Mouse (Mus musculus) forebrain, embryonic 15.5 days (tissue): Measurements from ENCODE around the gene Gm10322. TPM values are rescaled to one million over a fixed set of nuclear protein-coding genes. Genes with fewer than 3 reads are reported as not detected.

ENCODE experiments used
- ATAC-seq: fragments of 200-750 bp; cut with Nextera tagmentation; replicated peaks from 2 replicates; pipeline ENCODE4 v1.8.0; 2017; ENCODE audit warnings: mild to moderate bottlenecking, moderate TSS enrichment, moderate library complexity
- H3K27ac ChIP-seq: fragments of 300-500 bp; sonication (generic); replicated peaks from 2 replicates; pipeline ENCODE4 v1.5.1; 2015; ENCODE audit warnings: mild to moderate bottlenecking, inconsistent platforms
- H3K27me3 ChIP-seq: fragments of 300-500 bp; sonication (generic); 2 replicates; pipeline ENCODE4 v1.6.1; 2015; ENCODE audit warnings: inconsistent platforms
- H3K36me3 ChIP-seq: fragments of 300-500 bp; sonication (generic); 2 replicates; pipeline ENCODE4 v1.6.1; 2015; ENCODE audit warnings: mild to moderate bottlenecking, inconsistent platforms
- H3K4me1 ChIP-seq: fragments of 300-500 bp; sonication (generic); 2 replicates; pipeline ENCODE4 v1.6.1; 2015; ENCODE audit warnings: inconsistent platforms
- H3K4me2 ChIP-seq: fragments of 300-500 bp; sonication (generic); replicated peaks from 2 replicates; pipeline ENCODE4 v1.6.1; 2015; ENCODE audit warnings: mild to moderate bottlenecking, inconsistent platforms
- H3K4me3 ChIP-seq: fragments of 300-500 bp; sonication (generic); 2 replicates; pipeline ENCODE4 v1.5.1; 2015; ENCODE audit warnings: mild to moderate bottlenecking, inconsistent platforms
- H3K9ac ChIP-seq: fragments of 300-500 bp; sonication (generic); replicated peaks from 2 replicates; pipeline ENCODE4 v1.6.1; 2015; ENCODE audit warnings: mild to moderate bottlenecking, inconsistent platforms
- H3K9me3 ChIP-seq: fragments of 300-500 bp; sonication (generic); 2 replicates; pipeline ENCODE4 v1.6.1; 2016; ENCODE audit warnings: inconsistent platforms
- WGBS: fragments of 180-500 bp; shearing (Covaris S2); methylation state at CpG from one replicate; pipeline ENCODE4 v1.1.7; 2015; ENCODE audit warnings: mixed read lengths; 5-methylcytosine and 5-hydroxymethylcytosine counted together
- polyA plus RNA-seq: library from polyadenylated mRNA; unstranded; fragments of >200 nt; fragmentation: Nextera tagmentation; extraction: Ambion mirVana; gene quantifications from 2 replicates; pipeline ENCODE4 v1.2.1, GENCODE M21; 2015

Gm10322 gene
- polyA plus RNA-seq, 1 experiment from 2014 or later: not detected

GRCm38 (mm10) chr10:59580593-59581149 is 35.2 kb upstream of the Gm10322 start:
- Histone ChIP-seq H3K27ac (no peak overlapping the region), H3K27me3 (no peaks in the 10 kb centered on the region), H3K36me3 (no peaks in the 10 kb centered on the region), H3K4me1 (peaks cover 7% of the 10 kb centered on the region; the same call in 1 of the 2 replicates), H3K4me3 (no peak overlapping the region), H3K9ac (no peak overlapping the region), H3K9me3 (no peaks in the 10 kb centered on the region), H3K4me2 (no peak overlapping the region)
- 91% methylated on average over 3 of the region's 3 CpGs for WGBS
- ATAC-seq: no peak

GRCm38 (mm10) chr10:59581826-59582543 is 33.9 kb upstream of the Gm10322 start:
- H3K9me3 ChIP-seq: no peaks in the 10 kb centered on the region
- no peak for ATAC-seq
- no peak overlapping the region for H3K27ac ChIP-seq
- no peaks in the 10 kb centered on the region for H3K27me3 ChIP-seq
- WGBS: 37% methylated on average over 1 of the region's 1 CpGs
- no peak overlapping the region for H3K4me2 ChIP-seq
- H3K36me3 ChIP-seq: no peaks in the 10 kb centered on the region
- H3K4me3 ChIP-seq: no peak overlapping the region
- H3K4me1 ChIP-seq: peaks cover 7% of the 10 kb centered on the region; the same call in 1 of the 2 replicates
- no peak overlapping the region for H3K9ac ChIP-seq

GRCm38 (mm10) chr10:59585621-59586020 is 30.2 kb upstream of the Gm10322 start:
- Histone ChIP-seq H3K27me3 (no peaks in the 10 kb centered on the region), H3K9ac (no peak overlapping the region), H3K27ac (no peak overlapping the region), H3K4me3 (no peak overlapping the region), H3K9me3 (no peaks in the 10 kb centered on the region), H3K4me1 (no peaks in the 10 kb centered on the region), H3K4me2 (no peak overlapping the region), H3K36me3 (no peaks in the 10 kb centered on the region)
- no peak for ATAC-seq
- 89% methylated on average over 5 of the region's 5 CpGs for WGBS

GRCm38 (mm10) chr10:59586821-59587220 is 29.0 kb upstream of the Gm10322 start:
- WGBS: 95% methylated on average over 15 of the region's 15 CpGs
- no peak for ATAC-seq

GRCm38 (mm10) chr10:59588135-59588534 is 27.7 kb upstream of the Gm10322 start:
- H3K4me1 ChIP-seq: no peaks in the 10 kb centered on the region
- no peak overlapping the region for H3K4me2 ChIP-seq
- H3K27me3 ChIP-seq: no peaks in the 10 kb centered on the region
- no peak overlapping the region for H3K27ac ChIP-seq
- WGBS: 89% methylated on average over 7 of the region's 7 CpGs
- H3K36me3 ChIP-seq: no peaks in the 10 kb centered on the region
- ATAC-seq: no peak
- H3K9me3 ChIP-seq: no peaks in the 10 kb centered on the region
- no peak overlapping the region for H3K9ac ChIP-seq
- no peak overlapping the region for H3K4me3 ChIP-seq

More at GRCm38 (mm10) chr10:59586821-59587220, 29.0 kb upstream of the Gm10322 start:
- Histone ChIP-seq H3K27me3 (no peaks in the 10 kb centered on the region), H3K9ac (no peak overlapping the region), H3K36me3 (no peaks in the 10 kb centered on the region), H3K9me3 (no peaks in the 10 kb centered on the region), H3K4me3 (no peak overlapping the region), H3K4me1 (no peaks in the 10 kb centered on the region), H3K4me2 (no peak overlapping the region), H3K27ac (no peak overlapping the region)

- Histone ChIP-seq H3K4me2 (no peak overlapping the region), H3K4me3 (no peak overlapping the region), H3K9me3 (no peaks in the 10 kb centered on the region), H3K36me3 (no peaks in the 10 kb centered on the region), H3K4me1 (no peaks in the 10 kb centered on the region), H3K9ac (no peak overlapping the region), H3K27me3 (no peaks in the 10 kb centered on the region), H3K27ac (no peak overlapping the region)
- 93% methylated on average over 7 of the region's 7 CpGs for WGBS
- no peak for ATAC-seq
Observed at GRCm38 (mm10) chr10:59589420-59589819, 26.4 kb upstream of the Gm10322 start.

GRCm38 (mm10) chr10:59589856-59590255 is 26.0 kb upstream of the Gm10322 start:
- 91% methylated on average over 13 of the region's 13 CpGs for WGBS
- Histone ChIP-seq H3K36me3 (no peaks in the 10 kb centered on the region), H3K9ac (no peak overlapping the region), H3K27ac (no peak overlapping the region), H3K4me1 (no peaks in the 10 kb centered on the region), H3K4me2 (no peak overlapping the region), H3K9me3 (no peaks in the 10 kb centered on the region), H3K27me3 (no peaks in the 10 kb centered on the region), H3K4me3 (no peak overlapping the region)
- ATAC-seq: no peak

GRCm38 (mm10) chr10:59590606-59591005 is 25.3 kb upstream of the Gm10322 start:
- Histone ChIP-seq H3K27ac (no peak overlapping the region), H3K4me1 (no peaks in the 10 kb centered on the region), H3K4me2 (no peak overlapping the region), H3K36me3 (no peaks in the 10 kb centered on the region), H3K27me3 (no peaks in the 10 kb centered on the region), H3K9ac (no peak overlapping the region), H3K9me3 (no peaks in the 10 kb centered on the region), H3K4me3 (no peak overlapping the region)
- no peak for ATAC-seq
- 96% methylated on average over 9 of the region's 9 CpGs for WGBS

- Histone ChIP-seq H3K27ac (no peak overlapping the region), H3K9me3 (no peaks in the 10 kb centered on the region), H3K4me2 (no peak overlapping the region), H3K36me3 (no peaks in the 10 kb centered on the region), H3K4me1 (no peaks in the 10 kb centered on the region), H3K9ac (no peak overlapping the region), H3K4me3 (no peak overlapping the region), H3K27me3 (no peaks in the 10 kb centered on the region)
- ATAC-seq: peak; percentile 66; the same call in 1 of the 2 replicates
- WGBS: 78% methylated on average over 13 of the region's 13 CpGs
Observed at GRCm38 (mm10) chr10:59593826-59594570, 21.9 kb upstream of the Gm10322 start.

GRCm38 (mm10) chr10:59600516-59600915 is 15.3 kb upstream of the Gm10322 start:
- ATAC-seq: no peak
- Histone ChIP-seq H3K27ac (no peak overlapping the region), H3K4me2 (no peak overlapping the region), H3K4me3 (no peak overlapping the region), H3K4me1 (peaks cover 11% of the 10 kb centered on the region), H3K9me3 (no peaks in the 10 kb centered on the region), H3K9ac (no peak overlapping the region), H3K27me3 (no peaks in the 10 kb centered on the region), H3K36me3 (no peaks in the 10 kb centered on the region)
- 85% methylated on average over 8 of the region's 8 CpGs for WGBS

- H3K4me1 ChIP-seq: peaks cover 11% of the 10 kb centered on the region
- H3K9me3 ChIP-seq: no peaks in the 10 kb centered on the region
- H3K27me3 ChIP-seq: no peaks in the 10 kb centered on the region
- no peaks in the 10 kb centered on the region for H3K36me3 ChIP-seq
- H3K4me3 ChIP-seq: no peak overlapping the region
- H3K4me2 ChIP-seq: no peak overlapping the region
- WGBS: 57% methylated on average over 8 of the region's 8 CpGs
- no peak overlapping the region for H3K9ac ChIP-seq
- peak overlapping the region; percentile 48 for H3K27ac ChIP-seq
- ATAC-seq: no peak
Observed at GRCm38 (mm10) chr10:59602043-59602442, 13.8 kb upstream of the Gm10322 start.

GRCm38 (mm10) chr10:59602891-59603290 is 13.0 kb upstream of the Gm10322 start:
- WGBS: 68% methylated on average over 14 of the region's 14 CpGs
- Histone ChIP-seq H3K4me2 (no peak overlapping the region), H3K9ac (no peak overlapping the region), H3K4me1 (peaks cover 11% of the 10 kb centered on the region), H3K4me3 (no peak overlapping the region), H3K27me3 (no peaks in the 10 kb centered on the region), H3K36me3 (no peaks in the 10 kb centered on the region), H3K9me3 (no peaks in the 10 kb centered on the region), H3K27ac (0 out of 2 replicates have a peak overlapping the region, but pooled peaks have one; percentile 6)
- ATAC-seq: no peak
